Mouse (Mus musculus) skeletal muscle tissue, adult 2 months (tissue): ENCODE results near the gene Kif17.

Experiments used
- DNase-seq: peaks from one replicate; pipeline ENCODE4 v3.0.0-alpha.2; 2012; ENCODE audit warnings: low read depth, low spot score

The Kif17 gene

DNA sequence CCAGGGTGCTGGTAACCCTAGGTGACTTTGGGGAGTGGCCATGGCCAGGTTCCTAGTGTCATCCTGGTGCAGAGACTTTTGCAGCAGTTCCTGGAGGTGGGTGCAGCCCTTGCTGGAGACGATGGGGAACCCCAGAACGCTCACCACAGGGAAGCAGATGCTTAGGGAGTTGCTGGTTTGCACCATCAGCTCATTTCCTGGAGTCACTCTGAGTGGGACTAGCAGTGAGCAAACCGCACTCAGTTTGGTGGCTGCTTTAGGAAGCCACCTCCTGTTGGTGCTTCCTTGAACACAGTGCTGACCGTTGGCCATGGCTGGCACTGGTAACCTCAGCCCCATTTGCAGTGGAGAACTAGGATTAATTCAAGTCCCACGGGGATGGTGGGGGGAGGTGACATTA, 9.2 kb downstream of the Kif17 start:
- no peak for DNase-seq

DNA sequence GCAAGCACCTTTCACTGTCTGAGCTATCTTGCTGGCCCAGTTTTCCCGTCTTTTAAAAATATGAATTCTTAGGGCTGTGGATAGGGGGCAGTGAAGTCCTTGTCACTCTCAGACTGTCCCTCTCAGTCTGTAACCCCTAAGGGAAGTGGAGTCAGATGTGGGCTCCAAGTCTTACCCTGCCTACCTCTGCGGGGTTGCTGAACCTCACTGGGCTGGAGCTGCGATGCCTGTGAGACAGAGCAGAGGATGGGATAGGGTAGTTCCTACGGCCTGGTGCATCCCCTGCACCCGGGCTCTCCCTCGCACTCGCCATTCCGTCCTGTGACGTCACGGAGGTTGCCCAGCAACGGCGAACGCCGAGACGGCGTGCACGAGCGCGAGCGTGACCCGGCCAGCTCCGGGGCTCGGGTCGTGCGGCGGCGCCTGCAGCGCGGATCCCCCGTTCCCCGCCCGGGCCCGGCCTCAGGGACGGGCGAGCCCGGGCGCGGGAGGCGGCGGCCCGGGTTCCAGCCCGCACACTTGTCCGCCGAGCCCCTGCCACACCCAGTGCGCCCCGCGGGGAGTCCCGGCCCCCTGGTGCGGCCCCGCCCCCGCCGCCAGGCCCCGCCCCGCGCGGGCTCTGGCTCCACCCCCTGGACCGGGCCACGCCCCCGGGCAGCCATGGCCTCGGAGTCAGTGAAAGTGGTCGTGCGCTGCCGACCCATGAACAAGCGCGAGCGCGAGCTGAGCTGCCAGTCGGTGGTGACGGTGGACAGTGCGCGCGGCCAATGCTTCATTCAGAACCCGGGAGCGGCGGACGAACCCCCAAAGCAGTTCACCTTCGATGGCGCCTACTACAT, 11.8 kb downstream of the Kif17 start:
- peak; percentile 31 for DNase-seq

DNA sequence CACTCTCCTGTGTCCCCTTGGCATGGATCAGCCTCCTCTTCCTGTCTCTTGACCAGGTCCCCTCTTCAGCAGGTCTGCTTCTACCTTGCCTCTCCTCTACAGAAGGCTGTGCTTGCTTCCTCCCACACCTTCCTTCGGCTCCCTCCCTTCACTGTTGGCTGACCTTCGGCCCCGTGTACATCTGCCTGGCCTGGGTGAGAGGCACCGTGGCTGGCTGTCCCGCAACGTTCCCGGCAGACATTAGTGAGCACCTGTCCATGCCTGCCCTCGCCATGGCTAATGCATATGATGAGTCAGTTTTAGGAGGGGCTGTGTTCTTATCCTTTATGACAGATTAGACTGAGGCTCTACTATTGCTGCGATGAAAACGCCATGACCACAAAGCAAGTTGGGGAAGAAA, 17.6 kb downstream of the Kif17 start:
- no peak for DNase-seq

DNA sequence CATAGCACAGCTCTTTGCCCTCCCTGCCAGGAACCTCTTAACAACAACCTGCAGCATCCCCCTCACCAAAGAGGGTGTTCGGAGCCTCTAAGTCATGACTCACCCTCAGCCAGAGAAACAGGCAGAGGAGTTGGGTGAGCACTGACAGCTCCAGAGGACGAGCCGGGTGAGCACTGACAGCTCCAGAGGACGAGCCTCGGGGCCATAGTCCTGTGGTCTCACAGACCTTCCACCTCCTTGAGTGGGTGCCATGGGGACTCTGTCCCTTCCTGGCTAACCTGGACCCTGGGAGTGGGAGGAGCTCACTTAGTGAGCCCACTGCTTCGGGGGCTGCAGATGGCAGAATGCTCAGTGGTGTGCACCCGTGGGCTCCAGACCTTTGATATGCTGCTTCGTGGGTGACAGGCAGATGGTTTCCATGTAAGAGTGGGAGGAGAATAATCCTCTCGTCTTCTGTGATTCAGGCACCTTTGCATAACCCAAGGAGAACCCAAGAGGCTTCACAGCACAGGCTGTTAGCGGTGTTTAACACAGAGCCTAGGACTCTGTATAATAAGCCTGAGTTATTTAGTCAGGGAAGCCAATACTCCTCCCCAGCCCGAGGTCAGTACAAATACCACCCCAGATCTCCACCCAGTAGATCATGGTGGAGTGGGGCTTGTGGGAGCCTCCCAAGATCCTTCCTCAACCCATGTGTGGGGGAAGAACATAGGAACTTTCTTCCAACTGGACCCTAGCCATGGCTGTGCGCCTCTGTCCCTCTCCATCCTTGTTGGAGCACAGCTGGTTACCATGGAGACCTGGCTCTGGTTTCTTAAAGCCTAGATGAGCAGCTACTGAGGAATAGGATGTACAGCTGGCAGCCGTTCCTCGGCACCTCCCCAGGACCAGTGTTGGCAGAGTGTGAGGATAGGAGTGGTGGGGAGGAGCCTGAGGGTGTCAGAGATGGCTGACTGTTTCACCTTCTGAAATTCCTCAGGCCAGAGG, 22.1 kb downstream of the Kif17 start:
- peak; percentile 52 for DNase-seq

DNA sequence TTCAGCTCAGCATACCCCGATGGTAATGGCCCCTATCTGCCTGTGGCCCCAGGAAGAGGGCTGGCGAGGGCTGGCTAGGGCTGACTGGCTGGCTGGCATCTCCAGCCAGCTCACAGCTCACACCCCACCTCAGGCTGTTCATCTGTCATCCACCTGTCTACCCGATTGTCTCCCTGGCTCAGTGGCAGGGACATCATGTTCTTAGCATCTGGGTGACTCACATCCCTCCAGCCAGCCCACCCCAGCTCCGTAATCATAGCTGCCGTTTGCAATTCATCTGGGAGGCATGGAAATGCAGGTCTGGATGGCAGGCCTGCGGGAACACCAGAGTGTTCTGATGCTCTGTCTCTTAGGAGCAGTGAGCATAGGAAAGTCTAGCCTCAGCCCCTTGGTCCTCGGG, 28.1 kb downstream of the Kif17 start:
- no peak for DNase-seq

DNA sequence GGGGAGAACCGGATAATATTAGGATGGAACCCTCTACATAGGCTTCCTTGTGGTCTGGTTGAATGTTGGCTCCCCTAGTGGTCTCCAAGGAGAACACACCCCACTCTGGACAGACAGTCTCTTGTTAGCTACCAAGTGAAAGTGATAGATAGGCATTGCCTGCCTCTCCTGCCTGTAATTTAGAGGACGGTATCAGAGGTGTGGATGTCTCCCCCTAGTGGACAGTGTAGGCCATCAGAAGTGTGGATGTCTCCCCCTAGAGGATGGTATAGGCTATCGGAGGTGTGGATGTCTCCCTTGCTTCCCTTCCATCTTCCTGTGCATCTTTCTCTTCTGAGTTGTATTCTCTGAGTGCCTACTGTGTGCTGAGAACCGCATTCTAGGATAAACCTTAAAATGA, 32.6 kb downstream of the Kif17 start:
- DNase-seq, result peak; percentile 77

DNA sequence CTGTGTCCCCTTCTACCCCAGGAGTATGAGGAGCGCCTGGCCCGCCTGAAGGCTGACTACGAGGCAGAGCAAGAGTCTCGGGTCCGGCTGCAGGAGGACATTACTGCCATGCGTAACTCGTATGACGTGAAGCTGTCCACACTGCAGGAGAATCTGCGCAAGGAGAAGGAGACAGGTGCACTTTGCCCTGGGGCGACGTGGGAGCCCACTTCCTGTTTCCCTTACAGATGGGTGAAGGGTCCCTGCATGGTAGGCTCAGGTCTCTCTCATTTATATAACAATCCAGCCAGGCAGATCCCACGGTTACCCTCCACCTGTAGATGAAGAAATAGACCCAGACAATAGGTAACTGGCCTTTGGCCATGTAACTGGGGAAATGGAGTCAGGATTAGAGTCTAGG, 36.2 kb downstream of the Kif17 start:
- no peak for DNase-seq

DNA sequence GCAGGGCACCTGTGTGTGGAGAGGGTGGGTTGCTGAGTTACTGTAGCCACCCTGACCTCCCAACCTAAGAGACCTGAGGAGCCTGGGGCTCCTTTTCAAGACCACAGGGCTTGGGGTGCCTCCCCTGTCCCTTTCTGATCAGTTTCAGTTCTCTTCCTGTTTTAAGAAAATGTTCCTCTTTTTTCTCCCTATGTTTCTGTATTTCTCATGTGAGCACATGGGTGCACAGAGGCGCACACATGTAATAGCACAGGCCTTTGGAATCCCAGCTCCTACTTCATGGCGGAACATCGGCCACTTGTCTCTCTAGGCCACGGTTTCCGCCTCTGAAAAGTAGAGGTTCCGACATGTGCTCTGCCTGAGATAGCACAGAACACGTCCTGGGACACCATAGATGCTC, 38.5 kb downstream of the Kif17 start:
- no peak for DNase-seq

DNA sequence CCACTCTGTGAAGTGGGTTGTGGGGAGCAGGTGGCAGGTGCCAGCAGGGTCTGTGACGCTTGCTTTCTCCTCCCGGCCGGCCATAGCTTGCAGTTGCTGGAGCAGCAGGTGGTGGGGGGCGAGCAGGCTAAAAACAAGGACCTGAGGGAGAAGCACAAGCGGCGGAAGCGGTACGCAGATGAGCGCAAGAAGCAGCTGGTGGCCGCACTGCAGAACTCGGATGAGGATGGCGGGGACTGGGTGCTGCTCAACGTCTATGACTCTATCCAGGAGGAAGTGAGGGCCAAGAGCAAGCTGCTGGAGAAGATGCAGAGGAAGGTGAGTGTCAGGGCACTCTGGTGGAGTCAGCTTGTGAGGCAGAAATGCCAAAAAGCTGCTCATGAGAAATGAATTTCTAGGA, 41.8 kb downstream of the Kif17 start:
- DNase-seq, result no peak

DNA sequence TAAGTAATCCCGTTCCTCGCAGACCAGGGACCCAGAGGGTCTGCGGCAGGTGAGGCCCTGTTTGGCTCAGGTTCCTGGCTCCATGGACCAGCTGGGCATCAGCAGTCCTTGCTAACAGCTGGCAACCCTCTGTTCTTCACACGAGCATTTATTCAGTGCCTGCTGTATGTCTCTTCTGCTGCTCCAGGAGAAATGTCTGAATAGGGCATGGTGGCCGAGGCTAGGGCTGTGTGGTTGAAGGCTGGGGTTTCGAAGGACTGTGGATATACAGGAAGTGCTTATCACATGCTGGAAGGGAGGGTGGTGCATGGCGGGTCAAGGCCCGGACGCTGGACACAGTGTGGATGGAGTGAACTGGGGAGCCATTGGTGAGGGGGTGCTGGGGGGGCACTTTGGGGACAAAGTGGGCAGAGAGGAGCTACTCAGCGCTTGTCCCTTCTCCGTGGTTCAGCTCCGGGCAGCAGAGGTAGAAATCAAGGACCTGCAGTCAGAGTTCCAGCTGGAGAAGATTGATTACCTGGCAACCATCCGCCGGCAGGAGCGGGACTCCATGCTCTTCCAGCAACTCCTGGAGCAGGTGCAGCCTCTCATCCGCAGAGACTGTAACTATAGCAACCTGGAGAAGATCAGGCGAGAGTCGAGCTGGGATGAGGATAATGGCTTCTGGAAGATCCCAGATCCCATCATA, 43.2 kb downstream of the Kif17 start:
- no peak for DNase-seq

DNA sequence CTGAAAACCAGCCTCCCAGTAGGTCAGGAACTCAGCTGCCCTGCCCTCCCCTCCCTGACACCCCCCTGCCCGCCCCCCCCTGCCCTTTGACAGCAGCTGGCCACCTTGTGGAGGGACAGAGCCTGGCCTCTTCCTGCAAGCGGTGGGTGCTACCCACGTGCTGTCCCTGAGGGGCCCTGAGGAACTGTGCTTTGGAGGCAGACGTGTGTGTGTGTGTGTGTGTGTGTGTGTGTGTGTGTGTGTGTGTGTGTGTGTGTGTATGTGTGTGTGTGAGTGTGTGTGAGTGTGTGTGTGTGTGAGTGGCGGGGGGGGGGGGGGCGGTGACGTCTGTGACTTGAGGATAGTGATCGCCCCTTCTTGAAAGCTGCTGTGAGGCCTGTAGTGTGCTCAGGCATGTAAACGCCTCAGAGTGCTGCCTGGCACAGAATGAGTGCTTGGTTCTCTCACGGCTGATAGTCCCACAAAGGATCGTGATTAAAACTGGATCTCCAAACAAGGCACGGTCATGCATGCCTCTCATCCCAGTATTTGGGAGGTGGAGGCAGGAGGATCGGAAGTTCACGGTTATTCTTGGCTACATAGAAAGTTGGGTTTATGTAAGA, 43.8 kb downstream of the Kif17 start:
- no peak for DNase-seq

DNA sequence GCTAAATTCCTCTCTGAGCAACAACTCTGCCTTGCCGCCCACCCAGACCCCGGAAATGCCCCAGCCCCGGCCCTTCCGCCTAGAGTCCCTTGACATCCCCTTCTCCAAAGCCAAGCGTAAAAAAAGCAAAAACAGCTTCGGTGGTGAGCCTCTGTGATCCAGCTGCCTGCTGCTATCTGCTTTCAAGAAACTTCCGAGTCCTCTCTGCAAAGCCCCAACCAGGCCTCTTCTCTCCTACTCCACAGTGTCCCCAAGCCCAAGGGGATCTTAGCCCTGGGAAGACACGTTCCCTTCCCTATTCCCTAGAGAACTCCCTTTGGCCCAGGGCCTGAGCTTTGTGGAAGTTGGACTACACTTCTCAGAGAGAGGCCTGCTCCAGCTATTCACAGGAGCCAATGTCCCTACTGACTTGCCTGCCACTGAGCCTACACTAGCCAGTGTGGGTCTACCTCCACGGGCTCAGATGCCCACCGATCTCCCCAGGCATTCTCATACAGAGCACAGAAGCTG, 51.1 kb downstream of the Kif17 start:
- DNase-seq, result no peak

DNA sequence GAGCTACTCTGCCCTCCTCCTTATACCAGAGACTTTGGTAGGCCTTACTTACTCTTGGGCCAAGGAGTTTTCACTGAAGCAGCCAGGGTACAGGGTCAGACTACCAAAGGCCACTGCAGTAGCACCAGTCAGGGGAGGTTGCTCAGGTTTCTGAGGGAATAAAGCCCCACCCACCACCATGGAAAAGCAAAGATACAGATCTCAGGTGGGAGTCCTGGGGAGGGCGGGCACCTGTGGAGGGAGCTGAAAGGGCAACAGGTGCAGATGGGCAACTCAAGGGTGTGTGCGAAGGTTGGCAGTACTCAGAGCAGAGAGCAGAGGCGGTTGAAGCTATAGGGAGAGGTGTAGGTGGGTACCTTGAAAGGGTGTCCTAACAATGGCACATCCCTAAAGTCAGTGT, 52.8 kb downstream of the Kif17 start:
- no peak for DNase-seq

DNA sequence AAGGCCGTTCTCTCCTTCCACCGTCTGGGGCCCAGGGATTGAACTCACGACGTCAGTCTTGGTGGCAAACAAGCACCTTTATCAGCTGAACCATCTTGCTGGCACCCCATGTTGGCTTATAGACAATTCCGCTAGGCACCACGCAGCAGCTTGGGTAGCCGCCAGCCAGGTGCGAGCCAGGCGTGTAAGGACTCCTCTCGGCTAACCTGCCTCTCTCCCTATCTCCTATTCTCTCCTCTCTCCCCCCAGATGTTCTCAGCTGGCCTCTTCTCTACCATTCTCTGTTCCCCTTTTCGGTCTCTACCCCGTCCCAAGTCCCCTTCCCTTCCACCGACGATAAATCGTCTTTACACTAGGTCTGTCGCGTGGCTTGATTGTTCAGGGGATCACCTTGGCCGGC, 53.5 kb downstream of the Kif17 start:
- no peak for DNase-seq

DNA sequence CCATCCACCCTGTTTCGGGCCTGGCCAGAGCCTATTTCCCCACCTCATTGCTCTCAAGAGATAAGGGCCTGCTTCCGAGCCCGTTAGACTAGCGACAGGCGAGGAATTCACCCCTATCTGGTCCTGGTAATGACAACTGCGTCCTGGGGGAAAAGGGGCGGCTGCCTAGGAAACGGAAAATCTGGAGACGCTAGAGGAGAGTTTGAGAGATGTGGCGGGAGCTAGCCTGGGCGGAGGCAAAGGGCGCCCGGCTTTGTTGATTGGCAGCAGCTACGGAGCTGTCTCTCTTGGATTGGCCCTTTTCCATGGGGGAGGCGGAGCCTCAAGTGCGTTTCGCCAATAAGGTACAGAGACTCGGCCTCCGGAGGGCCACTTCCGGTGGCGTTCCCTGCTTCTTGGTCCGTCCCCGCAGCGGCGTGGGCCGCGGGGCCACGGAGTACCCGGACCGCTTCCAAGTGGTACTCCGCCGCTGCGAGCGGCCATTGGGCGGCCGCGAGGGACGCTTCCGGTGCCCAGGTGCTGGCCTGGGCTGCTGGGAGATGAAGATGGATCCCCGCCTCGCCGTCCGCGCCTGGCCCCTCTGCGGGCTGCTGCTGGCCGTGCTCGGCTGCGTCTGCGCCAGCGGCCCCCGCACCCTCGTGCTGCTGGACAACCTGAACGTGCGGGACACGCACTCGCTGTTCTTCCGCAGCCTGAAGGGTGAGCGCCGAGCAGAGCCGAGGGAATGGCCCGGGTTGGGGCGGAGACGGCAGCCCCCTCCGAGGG, 54.3 kb downstream of the Kif17 start, which contains the start of gene Ddost:
TSS of gene Ddost (plus strand) at position 391 of the 765 bp plus-strand sequence.
- peak; percentile 99 for DNase-seq

DNA sequence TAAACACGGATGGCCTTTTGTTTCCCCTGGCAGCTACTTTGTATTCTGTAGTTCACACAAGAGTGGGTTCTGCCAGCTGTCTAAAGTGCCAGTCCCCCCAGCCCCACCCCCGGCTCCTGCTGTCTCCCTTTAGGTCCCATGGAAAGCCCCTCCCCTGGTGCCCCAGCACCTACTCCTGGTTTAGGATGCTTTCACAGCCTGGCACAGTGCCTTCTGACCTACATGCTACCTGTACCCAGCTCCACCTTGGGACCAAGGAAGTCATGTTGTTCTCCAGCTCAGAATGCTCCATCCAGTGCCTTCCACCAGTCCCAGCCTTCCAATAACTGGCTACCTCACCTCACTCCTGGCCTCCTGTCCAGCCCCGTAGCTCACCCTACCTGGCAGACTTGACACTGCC, 56.8 kb downstream of the Kif17 start:
- DNase-seq, result no peak

DNA sequence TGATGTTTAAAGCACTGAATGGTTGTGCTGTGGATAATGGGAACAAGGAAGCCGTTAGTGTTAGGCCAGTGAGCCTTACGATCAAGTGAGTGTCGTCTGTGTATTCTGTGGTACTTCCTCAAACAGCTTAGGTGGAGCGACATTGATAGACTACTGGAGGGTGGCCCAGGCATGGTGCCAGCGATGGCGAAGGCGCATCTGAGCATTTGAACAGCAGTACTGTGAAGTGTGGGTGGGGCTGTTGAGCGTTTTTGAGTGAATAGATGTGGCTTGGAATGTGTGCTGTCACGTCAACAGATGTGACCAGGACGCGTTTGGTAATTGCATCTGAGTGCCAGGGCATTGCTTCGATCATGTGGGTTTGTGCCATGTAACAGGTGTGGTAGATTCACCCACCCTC, 57.5 kb downstream of the Kif17 start:
- DNase-seq, result no peak

DNA sequence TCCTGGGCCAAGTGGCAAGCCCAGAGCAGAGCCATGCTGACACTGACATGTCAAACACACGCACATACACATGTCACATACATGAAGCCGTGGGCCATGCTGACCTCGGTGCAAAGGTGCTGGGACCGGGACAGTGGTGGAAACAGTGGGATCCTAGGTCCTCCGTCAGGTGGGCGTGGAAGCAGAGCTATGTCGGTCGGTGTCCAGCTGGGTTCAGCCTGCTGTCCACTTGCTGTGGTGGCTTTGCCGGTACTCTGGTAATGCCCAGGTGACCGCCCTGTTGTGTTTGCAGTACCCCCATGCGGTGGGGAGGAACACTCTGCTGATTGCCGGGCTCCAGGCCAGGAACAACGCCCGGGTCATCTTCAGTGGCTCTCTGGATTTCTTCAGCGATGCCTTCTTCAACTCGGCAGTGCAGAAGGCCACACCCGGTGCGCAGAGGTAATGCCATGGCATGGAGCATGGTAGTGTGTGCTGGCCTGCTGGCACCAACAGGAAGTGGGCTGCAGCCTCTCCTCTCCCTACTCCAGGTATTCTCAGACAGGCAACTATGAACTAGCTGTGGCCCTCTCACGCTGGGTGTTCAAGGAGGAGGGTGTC, 60.2 kb downstream of the Kif17 start:
- no peak for DNase-seq

DNA sequence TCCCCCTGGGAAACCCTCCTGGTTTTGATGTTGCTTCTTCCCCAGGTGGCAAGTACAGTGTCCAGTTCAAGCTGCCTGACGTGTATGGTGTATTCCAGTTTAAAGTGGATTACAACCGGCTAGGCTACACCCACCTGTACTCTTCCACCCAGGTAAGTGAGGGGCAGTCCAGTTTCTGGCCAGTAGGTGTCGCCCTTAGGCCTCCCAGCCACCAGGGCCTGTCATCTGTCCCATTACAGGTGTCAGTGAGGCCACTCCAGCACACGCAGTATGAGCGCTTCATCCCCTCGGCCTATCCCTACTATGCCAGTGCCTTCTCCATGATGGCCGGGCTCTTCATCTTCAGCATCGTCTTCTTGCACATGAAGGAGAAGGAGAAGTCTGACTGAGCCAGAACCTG, 61.4 kb downstream of the Kif17 start:
- no peak for DNase-seq

DNA sequence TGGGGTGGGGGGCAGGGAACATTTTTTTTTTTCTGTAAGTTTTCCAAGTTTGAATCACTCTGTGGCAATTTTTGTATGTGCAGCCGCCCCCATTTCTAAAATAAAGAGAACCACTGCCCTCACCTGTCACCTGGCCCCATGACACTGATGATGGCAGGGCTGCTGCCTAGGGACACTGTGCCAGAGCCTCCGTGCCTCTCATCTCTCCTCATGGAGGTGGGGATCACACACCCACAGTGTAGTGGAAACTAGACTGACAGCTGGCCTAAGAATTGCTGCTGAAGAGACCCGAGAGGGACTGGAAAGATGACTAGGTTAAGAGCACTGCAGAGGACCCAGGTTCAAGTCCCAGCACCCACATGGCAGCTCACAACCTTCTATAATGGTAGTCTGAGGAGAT, 61.9 kb downstream of the Kif17 start:
- no peak for DNase-seq
